Mouse (Mus musculus) duodenum, adult 2 months (tissue): Measurements from ENCODE around the gene Tcta. TPM values are rescaled to one million over a fixed set of nuclear protein-coding genes. Genes with fewer than 3 reads are reported as not detected.

ENCODE experiments used
- polyA plus RNA-seq: library from polyadenylated mRNA; depleted of rRNA; stranded (reverse); fragments of >200 nt; gene quantifications from 2 replicates; pipeline ENCODE4 v1.2.3, GENCODE M21; 2012; ENCODE audit warnings: low replicate concordance; rRNA removed

Gene Tcta
- polyA plus RNA-seq: 24.9 and 34.5 TPM in 2 replicates

DNA sequence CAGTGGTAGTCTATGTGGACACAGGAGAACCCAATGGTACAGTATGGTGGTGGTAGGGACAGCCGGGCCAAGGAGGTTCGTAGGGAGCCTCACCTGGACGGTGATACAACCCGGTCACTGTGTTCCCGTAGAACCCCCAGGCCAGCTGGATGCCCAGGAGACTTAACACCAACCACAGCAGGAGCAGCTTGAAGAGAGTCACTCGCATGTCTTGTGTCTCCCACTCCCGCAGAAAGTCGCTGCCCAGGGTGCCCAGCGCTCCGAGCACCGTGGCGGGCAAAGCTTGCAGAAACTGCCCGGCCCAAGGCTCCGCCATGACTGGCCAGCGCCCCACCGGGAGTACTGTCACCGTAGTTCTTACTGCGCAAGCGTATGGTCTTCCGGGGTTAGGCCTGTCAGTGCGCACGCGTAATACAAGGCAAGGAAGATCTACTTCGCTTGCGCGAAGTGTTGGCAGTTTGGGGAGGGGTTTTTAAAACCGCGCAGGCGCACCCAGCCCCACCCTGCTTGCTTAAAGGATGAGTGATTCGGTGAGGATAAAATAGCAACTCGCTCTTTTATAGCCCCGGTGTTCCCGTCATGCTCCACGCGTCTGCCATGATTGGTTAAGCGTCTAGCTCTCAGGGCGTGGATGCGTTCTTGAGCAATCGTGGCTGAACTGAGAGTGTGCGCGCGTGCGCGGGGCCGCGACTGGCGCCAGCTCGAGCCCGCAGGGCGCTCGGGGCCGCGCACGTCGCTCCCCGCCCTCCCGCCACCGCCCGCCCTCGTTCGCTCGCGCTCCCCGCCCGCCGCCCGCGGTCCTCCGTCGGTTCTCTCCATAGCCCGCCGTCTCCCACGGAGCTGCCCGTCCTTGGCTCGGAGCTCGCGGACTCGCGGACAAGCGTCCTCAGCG, at the start of gene Tcta, which contains the start of gene Rhoa:
TSS of gene Tcta (minus strand) at position 532 of the 892 bp plus-strand sequence.
TSS of gene Rhoa (plus strand) at position 501 of the 892 bp plus-strand sequence.

DNA sequence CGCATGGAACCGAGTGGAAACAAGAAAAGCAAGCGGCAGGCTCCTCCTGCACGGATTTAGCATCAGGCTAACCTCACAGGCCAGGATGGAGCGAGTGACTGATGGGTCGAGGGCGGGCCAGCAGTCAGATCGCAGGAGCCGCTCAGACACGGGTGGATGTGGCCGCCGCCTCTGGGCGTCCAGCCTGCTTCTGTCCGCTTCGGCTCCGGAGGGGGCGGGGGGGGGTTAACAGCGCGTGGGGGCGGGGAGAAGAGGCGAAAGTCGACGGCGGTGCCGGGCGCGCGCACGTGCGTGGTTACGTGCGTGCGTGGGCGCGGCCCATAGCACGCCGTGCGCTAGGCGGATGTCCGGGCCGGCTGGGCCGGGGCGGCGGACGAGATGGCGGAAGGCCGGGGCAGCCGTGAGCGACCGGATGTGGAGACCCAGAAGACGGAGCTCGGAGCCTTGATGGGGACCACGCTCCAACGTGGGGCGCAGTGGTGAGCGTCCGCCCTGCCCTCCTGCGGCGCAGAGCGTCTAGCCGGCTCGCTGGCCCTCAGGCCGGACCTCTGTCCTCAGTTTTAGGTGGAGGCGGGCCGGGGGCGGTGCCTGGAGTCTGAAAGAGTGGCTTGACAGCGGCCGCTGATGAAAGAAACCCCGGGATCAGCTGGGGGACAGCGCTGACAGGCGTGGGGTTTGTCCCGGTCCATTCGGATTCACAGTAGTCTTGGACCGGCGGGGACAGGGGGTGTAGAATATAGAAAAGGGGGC, 41.8 kb upstream of the Tcta start, which contains the start of gene Usp4:
TSS of gene Usp4 (plus strand) at position 314 of the 750 bp plus-strand sequence.

GRCm38 (mm10) chr9:108338886-108339781, 33.2 kb upstream of the Tcta start, which contains the start of gene Gpx1:
Gpx1 (plus strand) TSS chr9:108338903.

DNA sequence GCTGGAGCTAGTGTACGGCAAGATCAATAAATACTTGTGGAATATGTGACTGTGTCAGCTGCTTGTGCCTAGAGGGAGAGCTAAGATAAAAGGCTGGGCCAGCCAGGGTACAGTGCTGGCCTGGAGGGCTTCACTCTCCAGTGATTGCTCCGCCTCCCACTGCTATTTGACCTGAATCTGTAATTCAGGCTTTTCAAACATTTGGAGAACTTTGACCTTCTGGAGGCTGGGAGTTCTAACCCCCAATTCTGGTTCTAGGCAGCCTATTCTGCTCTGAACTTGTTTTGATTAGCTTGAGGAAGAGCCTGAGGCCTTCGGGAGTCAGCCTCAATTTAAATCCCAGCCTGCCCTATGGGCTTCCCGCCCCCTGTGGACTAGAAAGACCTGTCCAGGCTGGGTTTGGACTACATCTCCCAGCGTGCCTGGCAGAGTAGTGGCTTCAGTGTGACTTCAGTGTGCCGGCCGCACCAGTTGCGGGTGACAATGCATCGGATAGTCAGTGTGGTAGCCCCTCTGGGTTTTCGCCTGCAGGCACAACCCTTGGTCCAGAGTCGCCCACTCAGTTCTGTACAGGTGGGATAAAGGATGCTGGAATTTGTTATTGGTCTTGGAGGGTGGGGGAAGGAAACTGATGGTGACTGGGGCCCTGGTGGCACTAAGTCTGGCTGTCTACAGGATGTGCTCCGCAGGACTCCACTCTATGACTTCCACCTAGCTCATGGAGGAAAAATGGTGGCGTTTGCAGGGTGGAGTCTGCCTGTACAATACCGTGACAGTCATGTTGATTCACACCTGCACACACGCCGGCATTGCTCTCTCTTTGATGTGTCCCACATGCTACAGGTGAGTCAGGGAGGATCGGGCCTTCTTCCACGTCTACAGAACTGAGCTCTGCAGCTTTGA, 9.3 kb downstream of the Tcta start, which contains the start of gene Amt:
TSS of gene Amt (plus strand) at position 401 of the 903 bp plus-strand sequence.

DNA sequence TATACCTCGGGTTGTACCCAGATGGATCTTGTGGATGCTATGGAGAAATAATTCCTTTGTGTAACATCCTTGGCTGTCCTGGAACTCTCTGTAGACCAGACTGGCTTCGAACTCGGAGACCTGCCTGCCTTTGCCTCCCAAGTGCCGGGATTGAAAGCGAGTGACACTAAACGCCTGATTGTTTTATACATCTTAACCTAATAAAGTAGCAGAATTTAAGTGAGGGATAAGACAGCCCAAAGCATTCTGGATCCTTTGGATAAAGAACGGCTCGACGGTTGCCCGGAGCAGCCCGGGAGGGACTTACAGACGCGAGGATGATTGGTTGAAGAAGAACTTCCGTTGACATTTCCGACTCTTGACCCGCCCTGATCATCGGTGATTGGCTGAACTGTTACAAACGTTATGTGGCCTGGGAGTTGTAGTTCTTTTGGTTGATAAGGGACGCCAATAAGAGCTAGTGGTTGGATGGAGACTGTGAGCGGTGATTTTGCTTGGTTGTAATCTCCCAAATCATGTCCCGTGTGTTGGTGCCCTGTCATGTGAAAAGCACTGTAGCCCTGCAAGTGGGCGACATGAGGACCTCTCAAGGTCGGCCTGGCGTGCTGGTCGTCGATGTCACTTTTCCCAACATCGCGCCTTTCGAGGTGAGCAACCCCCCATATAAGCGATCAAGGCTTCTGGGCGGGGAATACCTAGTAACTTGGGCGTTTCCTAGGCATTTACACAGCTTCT, 15.8 kb downstream of the Tcta start, which contains the start of gene Nicn1:
TSS of gene Nicn1 (plus strand) at position 414 of the 735 bp plus-strand sequence.

GRCm38 (mm10) chr9:108263690-108264190, 42.2 kb downstream of the Tcta start, which contains the start of gene Dag1:
Dag1 (minus strand) TSS chr9:108263958.

Other genes with a start within 250 kb of the Tcta start
- 0.20 and 0.81 TPM in 2 replicates for gene Mst1, start 225.7 kb downstream of the Tcta start, polyA plus RNA-seq
- 64.7 and 87.5 TPM in 2 replicates for gene Rnf123, start 222.8 kb downstream of the Tcta start, polyA plus RNA-seq
- gene Apeh, start 211.6 kb downstream of the Tcta start, polyA plus RNA-seq: 154 and 221 TPM in 2 replicates
- gene Bsn, start 115.8 kb downstream of the Tcta start, polyA plus RNA-seq: 1.1 and 2.0 TPM in 2 replicates
- 33.9 and 55.4 TPM in 2 replicates for gene Dag1, start 42.2 kb downstream of the Tcta start, polyA plus RNA-seq
- 2.2 and 4.8 TPM in 2 replicates for gene Nicn1, start 15.7 kb downstream of the Tcta start, polyA plus RNA-seq
- 0.47 and 2.3 TPM in 2 replicates for gene Amt, start 9.3 kb downstream of the Tcta start, polyA plus RNA-seq
- 74.5 and 77.2 TPM in 2 replicates for gene Rhoa, start within 50 bp of the Tcta start, polyA plus RNA-seq
- 1,295 and 2,060 TPM in 2 replicates for gene Gpx1, start 32.7 kb upstream of the Tcta start, polyA plus RNA-seq
- gene Usp4, start 41.7 kb upstream of the Tcta start, polyA plus RNA-seq: 40.5 and 53.8 TPM in 2 replicates
- not detected in 2 replicates for gene 1700102P08Rik, start 86.6 kb upstream of the Tcta start, polyA plus RNA-seq
- not detected in 2 replicates for gene Ccdc36, start 122.3 kb upstream of the Tcta start, polyA plus RNA-seq
- not detected in 2 replicates for gene BC048562, start 130.3 kb upstream of the Tcta start, polyA plus RNA-seq
- 14.7 and 15.3 TPM in 2 replicates for gene Ccdc71, start 154.4 kb upstream of the Tcta start, polyA plus RNA-seq
- gene Klhdc8b, start 155.4 kb upstream of the Tcta start, polyA plus RNA-seq: 27.3 and 33.7 TPM in 2 replicates
- gene Lamb2, start 173.6 kb upstream of the Tcta start, polyA plus RNA-seq: 20.7 and 25.6 TPM in 2 replicates
- gene Usp19, start 184.4 kb upstream of the Tcta start, polyA plus RNA-seq: 66.7 and 68.1 TPM in 2 replicates
- gene Qars, start 201.5 kb upstream of the Tcta start, polyA plus RNA-seq: 145 and 187 TPM in 2 replicates
- 45.4 and 58.5 TPM in 2 replicates for gene Qrich1, start 210.6 kb upstream of the Tcta start, polyA plus RNA-seq